Mouse (Mus musculus) frontal cortex, postnatal 36 days (tissue): ENCODE measurements around the gene 4921509C19Rik.
"Not testable (repeated sequence)": the region's sequence is repeated elsewhere in the genome, so short reads cannot be mapped to it uniquely, and the experiment has no call there.

Source experiments
- DNase-seq, 2 experiments: peaks; one replicate each; pipeline ENCODE4 v3.0.0; 2022; ENCODE audit warnings: low spot score in 2 of 2

The 4921509C19Rik gene

GRCm38 (mm10) chr2:151476053-151476452, at the start of gene 4921509C19Rik:
4921509C19Rik (minus strand) TSS chr2:151476153.
- not testable (repeated sequence) for DNase-seq

GRCm38 (mm10) chr2:151525520-151525919, 49.6 kb upstream of the 4921509C19Rik start:
- no peak for DNase-seq

GRCm38 (mm10) chr2:151524324-151525041, 48.5 kb upstream of the 4921509C19Rik start:
- DNase-seq, result no peak

- DNase-seq, result no peak
Measured at GRCm38 (mm10) chr2:151519000-151519399, 43.0 kb upstream of the 4921509C19Rik start.

- DNase-seq, result peak; percentile 34 to 79
Measured at GRCm38 (mm10) chr2:151513525-151514285, 37.8 kb upstream of the 4921509C19Rik start.

- peak; percentile 51 to 72 for DNase-seq
Measured at GRCm38 (mm10) chr2:151512199-151512598, 36.2 kb upstream of the 4921509C19Rik start.

GRCm38 (mm10) chr2:151504226-151504625, 28.3 kb upstream of the 4921509C19Rik start:
- no peak for DNase-seq

- no peak for DNase-seq
Measured at GRCm38 (mm10) chr2:151500442-151501007, 24.6 kb upstream of the 4921509C19Rik start.

- no peak for DNase-seq
Measured at GRCm38 (mm10) chr2:151498358-151498757, 22.4 kb upstream of the 4921509C19Rik start.

- peak; percentile 97 to 98 for DNase-seq
Measured at GRCm38 (mm10) chr2:151494035-151494803, 18.3 kb upstream of the 4921509C19Rik start, which contains the start of gene Nsfl1c. Nsfl1c (plus strand) TSS chr2:151494182.

- DNase-seq, result no peak
Measured at GRCm38 (mm10) chr2:151486496-151486895, 10.5 kb upstream of the 4921509C19Rik start.

- not testable (repeated sequence) for DNase-seq
Measured at GRCm38 (mm10) chr2:151434971-151435370, 41.0 kb downstream of the 4921509C19Rik start.

GRCm38 (mm10) chr2:151434203-151434602, 41.8 kb downstream of the 4921509C19Rik start:
- peak; percentile 1 to 10 for DNase-seq
